Mouse (Mus musculus): ENCODE results near the gene Pecr. TPM values are rescaled to one million over a fixed set of nuclear protein-coding genes. Genes with fewer than 3 reads are reported as not detected.

Pecr gene
- total and polyA plus RNA-seq, 2 experiments from 2014 or later, result 0.95 to 31.7 TPM

DNA sequence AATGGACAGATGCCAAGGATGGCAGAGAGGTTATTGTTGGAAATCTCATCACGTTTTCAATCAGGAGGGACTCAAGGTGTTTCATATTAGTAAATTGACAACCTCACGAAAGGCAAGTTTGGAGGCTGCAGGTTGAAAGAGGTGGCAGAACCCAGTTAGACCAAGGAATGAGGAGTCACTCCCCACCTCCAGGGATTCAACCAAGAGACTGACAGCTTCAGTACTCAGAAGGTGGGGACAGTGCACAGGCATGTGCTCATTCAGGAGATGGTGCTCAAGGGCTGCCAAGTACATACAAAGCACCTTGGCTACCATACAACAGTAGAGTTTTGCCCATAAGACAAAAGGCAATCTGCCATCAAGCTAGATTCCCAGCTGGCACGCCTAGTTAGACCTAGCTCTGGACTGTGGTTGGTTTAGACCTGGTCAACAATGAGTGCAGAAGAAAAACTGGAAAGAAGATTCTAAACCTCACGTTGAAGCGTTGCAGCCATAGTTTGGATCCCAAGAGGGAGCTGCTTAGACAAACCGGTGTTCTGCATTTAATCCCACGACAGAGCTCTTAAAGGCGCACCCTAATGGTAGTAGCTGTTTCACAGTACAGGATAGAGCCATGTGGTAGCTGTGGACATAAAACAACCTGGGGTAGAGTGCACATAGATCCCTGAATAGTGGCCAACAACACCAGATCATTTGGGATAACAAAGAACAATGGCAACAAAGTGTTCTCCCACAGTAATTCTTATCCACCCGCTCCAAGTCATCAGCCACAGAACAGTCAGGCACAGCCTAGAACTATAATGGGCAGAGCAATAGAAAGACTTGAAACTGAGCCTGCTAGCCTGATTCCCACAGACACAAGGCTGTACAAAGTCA is 27.5 kb downstream of the Pecr start:
- H3K4me2 ChIP-seq (ENCODE audit: low read depth, low read length), result no peak overlapping the region
- TF ChIP-seq EP300 (IDR thresholded peaks at IDR 0.05; ENCODE audit: low read depth), result no peak
- TF ChIP-seq CTCF (IDR thresholded peaks at IDR 0.05; ENCODE audit: low read depth), result no peak
- H3K9ac ChIP-seq (replicated peaks; ENCODE audit: low read depth, low read length), result no peak overlapping the region
- DNase-seq (ENCODE audit: low spot score), result no peak
- H3K4me1 ChIP-seq (ENCODE audit: control insufficient read depth, insufficient read depth), result peaks cover 5% of the 10 kb centered on the region; the same call in 1 of the 2 replicates
- no peaks in the 10 kb centered on the region for H3K9me3 ChIP-seq (replicated peaks; ENCODE audit: control insufficient read depth, low read length)
- H3K27ac ChIP-seq (ENCODE audit: low read depth), result no peak overlapping the region
- no peaks in the 10 kb centered on the region for H3K36me3 ChIP-seq (replicated peaks; ENCODE audit: control insufficient read depth, insufficient read depth, low read length)
- no peak for ATAC-seq (ENCODE audit: insufficient read depth, low read depth)
- WGBS, result 69% methylated on average over 9 of the region's 9 CpGs
- H3K27me3 ChIP-seq (ENCODE audit: control insufficient read depth, insufficient read depth, low read length), result no peaks in the 10 kb centered on the region
- no peak overlapping the region for H3K4me3 ChIP-seq (ENCODE audit: low read depth, low read length)

DNA sequence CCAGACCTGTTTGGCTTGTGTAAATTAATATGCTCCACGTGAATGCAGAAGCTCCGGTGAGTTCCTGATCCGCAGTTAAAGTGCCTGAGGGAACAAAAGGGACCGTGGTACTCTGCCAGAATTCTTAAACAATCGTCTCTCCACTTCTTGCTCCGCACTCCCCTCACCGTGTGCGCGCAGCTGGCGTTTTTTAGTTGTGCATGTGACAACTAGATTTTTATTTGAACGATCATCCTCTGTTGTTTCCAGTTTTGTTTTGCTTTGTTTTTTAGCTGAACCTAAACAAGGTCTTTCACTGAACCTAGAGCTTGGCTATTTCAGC is 28.3 kb downstream of the Pecr start:
- no peaks in the 10 kb centered on the region for H3K36me3 ChIP-seq (replicated peaks; ENCODE audit: control insufficient read depth, insufficient read depth, low read length)
- TF ChIP-seq EP300 (IDR thresholded peaks at IDR 0.05; ENCODE audit: low read depth) (0 out of 2 replicates have a peak, but pooled peaks have one; percentile 9), CTCF (IDR thresholded peaks at IDR 0.05; ENCODE audit: low read depth) (no peak)
- H3K9ac ChIP-seq (replicated peaks; ENCODE audit: low read depth, low read length), result no peak overlapping the region
- ATAC-seq (ENCODE audit: insufficient read depth, low read depth) (no peak), DNase-seq (ENCODE audit: low spot score) (no peak)
- no peak overlapping the region for H3K4me3 ChIP-seq (ENCODE audit: low read depth, low read length)
- no peaks in the 10 kb centered on the region for H3K27me3 ChIP-seq (ENCODE audit: control insufficient read depth, insufficient read depth, low read length)
- peak overlapping the region; percentile 82; the same call in 1 of the 2 replicates for H3K4me2 ChIP-seq (ENCODE audit: low read depth, low read length)
- peak overlapping the region; percentile 90 for H3K27ac ChIP-seq (ENCODE audit: low read depth)
- no peaks in the 10 kb centered on the region for H3K9me3 ChIP-seq (replicated peaks; ENCODE audit: control insufficient read depth, low read length)
- peaks cover 5% of the 10 kb centered on the region; the same call in 1 of the 2 replicates for H3K4me1 ChIP-seq (ENCODE audit: control insufficient read depth, insufficient read depth)
- WGBS, result 40% methylated on average over 11 of the region's 11 CpGs

DNA sequence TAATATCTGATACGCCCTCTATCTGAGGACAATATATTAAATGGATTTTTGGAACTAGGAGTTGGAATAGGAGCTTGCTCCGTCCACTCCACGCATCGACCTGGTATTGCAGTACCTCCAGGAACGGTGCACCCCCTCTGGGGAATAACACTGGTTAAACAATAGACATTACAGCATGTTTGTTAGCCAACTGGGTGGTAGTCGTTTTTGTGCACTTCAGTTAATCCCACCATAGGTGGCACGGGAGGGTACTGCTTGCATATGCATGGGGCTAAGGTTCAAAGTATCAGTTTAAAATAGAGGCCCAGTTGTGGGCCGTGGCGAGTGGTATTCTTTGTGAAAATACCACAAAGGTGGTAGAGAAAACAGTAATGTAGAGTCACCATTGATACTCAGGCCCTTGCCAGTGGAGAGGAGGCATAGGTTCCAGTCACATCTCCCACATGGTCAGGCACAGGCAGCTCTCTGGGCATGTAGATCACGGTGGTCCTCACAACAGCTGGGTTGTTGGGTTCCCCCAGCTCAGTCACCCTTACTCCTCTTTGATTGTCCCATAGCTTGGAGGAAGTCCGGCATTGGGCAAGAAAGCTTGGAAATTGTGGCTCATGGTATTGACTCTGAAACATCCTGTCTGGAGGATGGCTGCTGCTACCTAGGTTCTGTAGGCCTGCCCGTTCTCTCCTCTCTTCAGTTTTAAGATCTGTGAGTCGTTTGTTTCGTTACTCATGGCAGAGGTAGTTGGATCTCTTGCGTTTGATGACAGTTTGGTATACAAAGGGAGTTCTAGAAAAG is 28.9 kb downstream of the Pecr start:
- Histone ChIP-seq H3K4me3 (ENCODE audit: low read depth, low read length) (peak overlapping the region; percentile 52), H3K27ac (ENCODE audit: low read depth) (peak overlapping the region; percentile 90), H3K4me2 (ENCODE audit: low read depth, low read length) (peak overlapping the region; percentile 82), H3K36me3 (replicated peaks; ENCODE audit: control insufficient read depth, insufficient read depth, low read length) (no peaks in the 10 kb centered on the region), H3K4me1 (ENCODE audit: control insufficient read depth, insufficient read depth) (peaks cover 5% of the 10 kb centered on the region; the same call in 1 of the 2 replicates), H3K9ac (replicated peaks; ENCODE audit: low read depth, low read length) (peak overlapping the region; percentile 67), H3K27me3 (ENCODE audit: control insufficient read depth, insufficient read depth, low read length) (no peaks in the 10 kb centered on the region), H3K9me3 (replicated peaks; ENCODE audit: control insufficient read depth, low read length) (no peaks in the 10 kb centered on the region)
- WGBS, result 5% methylated on average over 15 of the region's 15 CpGs
- TF ChIP-seq EP300 (IDR thresholded peaks at IDR 0.05; ENCODE audit: low read depth), result peak; percentile 45
- peak; percentile 1; the same call in 1 of the 2 replicates for TF ChIP-seq CTCF (IDR thresholded peaks at IDR 0.05; ENCODE audit: low read depth)
- DNase-seq (ENCODE audit: low spot score) (peak; percentile 74), ATAC-seq (ENCODE audit: insufficient read depth, low read depth) (peak; percentile 72)

DNA sequence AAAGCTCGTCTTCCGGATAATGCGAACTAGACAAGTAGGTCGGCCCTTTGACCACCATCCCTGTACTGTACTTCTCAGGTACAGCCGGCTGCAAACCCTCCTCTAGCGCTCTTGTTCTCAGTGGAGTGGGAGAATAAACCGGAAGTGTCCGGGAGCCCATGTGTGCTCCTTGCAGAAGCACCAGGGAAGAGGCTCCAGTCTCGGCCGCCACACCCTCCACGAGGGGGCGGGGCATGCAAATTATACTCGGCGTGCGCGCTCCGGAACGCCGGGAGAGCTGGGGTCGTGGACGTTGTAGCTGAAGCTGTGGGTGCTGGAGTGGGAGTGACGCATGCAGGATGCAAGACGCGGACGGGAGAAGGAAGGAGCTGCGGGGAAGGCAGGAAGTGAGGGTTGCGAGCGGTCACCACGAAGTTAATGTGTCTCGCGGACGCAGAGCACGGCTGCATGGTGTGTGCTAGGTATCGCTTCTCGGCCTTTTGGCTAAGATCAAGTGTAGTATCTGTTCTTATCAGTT is 29.5 kb downstream of the Pecr start:
- peak overlapping the region; percentile 52 for H3K4me3 ChIP-seq (ENCODE audit: low read depth, low read length)
- peak overlapping the region; percentile 82 for H3K4me2 ChIP-seq (ENCODE audit: low read depth, low read length)
- peak overlapping the region; percentile 90 for H3K27ac ChIP-seq (ENCODE audit: low read depth)
- ATAC-seq (ENCODE audit: insufficient read depth, low read depth) (peak; percentile 87), DNase-seq (ENCODE audit: low spot score) (peak; percentile 79)
- no peaks in the 10 kb centered on the region for H3K36me3 ChIP-seq (replicated peaks; ENCODE audit: control insufficient read depth, insufficient read depth, low read length)
- H3K9ac ChIP-seq (replicated peaks; ENCODE audit: low read depth, low read length), result peak overlapping the region; percentile 67
- TF ChIP-seq EP300 (IDR thresholded peaks at IDR 0.05; ENCODE audit: low read depth), result no peak; the same call in 1 of the 2 replicates
- no peak; the same call in 1 of the 2 replicates for TF ChIP-seq CTCF (IDR thresholded peaks at IDR 0.05; ENCODE audit: low read depth)
- WGBS, result under 1% methylated on average over 35 of the region's 35 CpGs
- H3K4me1 ChIP-seq (ENCODE audit: control insufficient read depth, insufficient read depth), result peaks cover 5% of the 10 kb centered on the region; the same call in 1 of the 2 replicates
- H3K27me3 ChIP-seq (ENCODE audit: control insufficient read depth, insufficient read depth, low read length), result no peaks in the 10 kb centered on the region
- H3K9me3 ChIP-seq (replicated peaks; ENCODE audit: control insufficient read depth, low read length), result no peaks in the 10 kb centered on the region

DNA sequence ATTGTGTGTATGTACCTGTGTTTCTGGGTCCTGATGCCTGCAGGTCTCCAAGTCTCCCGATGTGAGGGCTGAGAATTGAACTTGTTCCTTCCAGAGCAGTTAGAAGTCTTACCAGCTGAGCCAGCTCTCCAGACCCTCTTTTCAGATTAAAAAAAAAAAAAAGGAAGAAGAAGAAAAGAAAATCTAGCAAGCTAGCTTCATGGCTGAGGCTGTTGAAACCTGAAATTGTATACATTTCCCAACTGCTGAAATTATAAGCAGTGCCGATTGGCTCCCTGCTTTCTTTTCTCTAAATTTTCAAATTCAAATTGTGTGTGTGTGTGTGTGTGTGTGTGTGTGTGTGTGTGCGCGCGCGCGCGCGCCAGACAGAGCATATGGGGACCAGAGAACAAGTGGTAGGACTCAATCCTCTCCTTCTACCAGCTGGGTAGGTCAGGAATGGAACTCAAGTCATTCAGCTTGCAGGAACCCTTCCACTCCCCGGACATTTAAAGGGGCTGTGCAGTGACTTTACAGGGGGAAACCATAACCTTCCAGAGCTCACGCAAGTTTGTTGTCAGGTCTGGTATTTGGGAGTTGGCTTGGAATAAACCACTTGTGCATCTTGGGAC is 30.1 kb downstream of the Pecr start:
- TF ChIP-seq CTCF (IDR thresholded peaks at IDR 0.05; ENCODE audit: low read depth), result no peak
- TF ChIP-seq EP300 (IDR thresholded peaks at IDR 0.05; ENCODE audit: low read depth), result no peak
- Histone ChIP-seq H3K36me3 (replicated peaks; ENCODE audit: control insufficient read depth, insufficient read depth, low read length) (no peaks in the 10 kb centered on the region), H3K9me3 (replicated peaks; ENCODE audit: control insufficient read depth, low read length) (no peaks in the 10 kb centered on the region), H3K9ac (replicated peaks; ENCODE audit: low read depth, low read length) (peak overlapping the region; percentile 67), H3K4me2 (ENCODE audit: low read depth, low read length) (peak overlapping the region; percentile 82), H3K4me3 (ENCODE audit: low read depth, low read length) (peak overlapping the region; percentile 52), H3K4me1 (ENCODE audit: control insufficient read depth, insufficient read depth) (peaks cover 5% of the 10 kb centered on the region; the same call in 1 of the 2 replicates), H3K27ac (ENCODE audit: low read depth) (peak overlapping the region; percentile 90), H3K27me3 (ENCODE audit: control insufficient read depth, insufficient read depth, low read length) (no peaks in the 10 kb centered on the region)
- ATAC-seq (ENCODE audit: insufficient read depth, low read depth) (0 out of 2 replicates have a peak, but pooled peaks have one; percentile 12), DNase-seq (ENCODE audit: low spot score) (no peak)
- WGBS, result 32% methylated on average over 11 of the region's 11 CpGs
